Mouse (Mus musculus) spleen, postnatal 4 days (tissue): ENCODE measurements at regions not wholly inside any gene's neighbourhood (a gene's known extent, or its start where the extent isn't known, plus 50 kb on each side); places are given as distances from the start of the nearest gene placed in this dataset.
"Not testable (repeated sequence)": the region's sequence is repeated elsewhere in the genome, so short reads cannot be mapped to it uniquely, and the experiment has no call there.

ENCODE experiments used
- DNase-seq, 2 experiments: peaks; one replicate each; pipeline ENCODE4 v3.0.0; 2022; ENCODE audit warnings: low spot score in 2 of 2

DNA sequence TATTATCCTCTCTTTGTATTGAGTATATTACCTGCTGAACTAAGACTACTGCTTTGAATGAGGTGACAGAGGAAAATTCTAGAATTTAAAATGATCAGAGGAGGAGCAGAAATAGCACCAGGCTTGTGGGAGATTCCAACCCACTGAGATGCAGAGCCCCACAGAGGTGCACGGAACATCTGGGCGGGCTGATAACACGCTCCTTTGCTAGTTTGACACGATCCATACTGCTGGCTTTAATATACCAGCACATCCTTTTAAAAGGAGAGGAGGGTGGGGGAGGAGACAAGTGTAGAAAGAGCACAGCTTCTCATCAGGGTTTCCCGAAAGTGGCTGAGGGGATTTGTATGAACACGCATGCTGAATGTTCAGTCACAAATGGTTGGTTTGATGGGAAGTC is 451.0 kb downstream of the Cbln4 start:
- DNase-seq: no peak

DNA sequence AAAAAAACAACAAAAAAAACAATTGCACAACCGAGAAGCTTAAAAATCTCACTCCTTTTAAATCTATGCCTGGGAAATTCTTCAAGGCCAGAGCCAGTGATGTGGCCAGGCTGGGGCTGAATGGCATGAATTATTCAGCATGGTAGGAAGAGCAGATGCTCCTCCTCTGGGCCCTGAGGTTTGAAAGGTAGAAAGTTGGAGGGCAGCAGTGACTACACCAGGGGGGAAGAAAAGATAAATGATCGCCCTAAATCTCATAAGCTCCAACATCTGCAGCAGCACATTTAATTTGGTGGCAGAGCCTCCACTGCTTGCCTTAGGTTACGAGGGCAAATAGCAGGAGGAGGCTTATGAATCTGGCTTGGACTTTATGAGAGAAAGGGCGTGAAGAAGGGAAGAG is 455.1 kb downstream of the Cbln4 start:
- DNase-seq: no peak

DNA sequence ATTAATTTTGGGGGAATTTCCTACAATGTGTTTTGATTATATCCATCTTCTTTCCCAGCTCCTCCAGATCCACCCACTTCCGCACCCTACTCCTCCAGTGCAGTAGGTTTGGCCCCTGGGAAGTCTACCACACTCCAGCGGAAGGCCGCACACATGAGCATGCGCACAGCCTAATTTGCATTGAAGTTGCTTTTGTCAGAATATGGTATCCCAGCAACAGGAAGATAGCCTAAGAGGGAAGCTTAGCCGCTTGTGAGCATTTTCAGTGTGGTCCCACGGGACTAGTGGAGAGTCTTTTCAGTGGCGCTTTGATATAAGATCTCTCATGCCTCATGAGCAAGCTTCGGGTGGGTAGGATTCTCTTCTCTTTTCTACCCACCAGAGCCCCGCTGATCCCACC is 455.6 kb downstream of the Cbln4 start:
- no peak for DNase-seq

DNA sequence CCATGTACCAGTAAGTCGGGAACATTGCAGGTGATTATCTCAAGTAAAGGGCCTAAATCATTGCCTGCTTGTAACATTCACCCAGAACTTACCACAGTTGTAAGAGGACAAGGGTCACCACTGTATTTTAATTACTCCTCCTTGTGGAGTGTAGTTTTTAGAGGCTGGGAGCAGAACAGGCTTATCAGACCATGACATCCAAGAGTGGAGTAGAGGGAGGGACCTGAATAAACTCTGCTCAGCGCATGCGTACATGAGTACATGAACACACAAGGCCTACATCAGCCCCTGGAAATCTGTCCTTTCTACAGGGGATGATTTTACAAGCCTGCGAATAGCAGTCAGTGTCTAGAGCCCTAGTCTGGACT is 456.4 kb downstream of the Cbln4 start:
- no peak for DNase-seq

DNA sequence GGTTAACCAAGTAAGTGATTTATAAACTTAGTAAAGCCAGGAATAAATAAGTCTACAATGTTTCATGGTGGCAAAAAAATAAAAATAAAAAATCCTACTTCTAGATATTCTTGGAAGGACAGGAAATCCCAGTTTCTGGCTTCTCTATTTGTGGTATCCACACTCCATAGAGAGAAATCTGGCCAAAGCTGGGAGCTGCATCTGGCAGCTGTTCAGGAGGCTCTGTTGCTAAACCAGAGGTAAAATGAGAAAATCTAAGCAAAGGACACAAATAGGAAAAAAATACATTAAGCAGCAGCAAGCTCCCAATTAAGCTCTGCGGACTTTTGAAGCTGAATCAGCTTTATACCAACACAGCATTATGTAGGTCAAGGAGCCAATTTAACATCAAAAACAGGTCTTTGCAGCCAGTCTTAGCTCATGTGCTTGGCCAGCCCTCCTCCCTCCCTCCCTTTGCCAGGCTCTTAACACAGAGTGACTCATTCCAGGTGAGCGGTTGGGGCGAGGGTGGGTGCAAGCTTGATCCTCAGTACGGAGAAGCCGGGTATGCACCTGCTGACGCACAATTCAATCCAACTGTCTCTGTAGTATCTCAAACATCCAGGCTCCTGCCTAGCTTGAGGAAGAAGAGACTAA is 456.9 kb downstream of the Cbln4 start:
- DNase-seq: no peak

DNA sequence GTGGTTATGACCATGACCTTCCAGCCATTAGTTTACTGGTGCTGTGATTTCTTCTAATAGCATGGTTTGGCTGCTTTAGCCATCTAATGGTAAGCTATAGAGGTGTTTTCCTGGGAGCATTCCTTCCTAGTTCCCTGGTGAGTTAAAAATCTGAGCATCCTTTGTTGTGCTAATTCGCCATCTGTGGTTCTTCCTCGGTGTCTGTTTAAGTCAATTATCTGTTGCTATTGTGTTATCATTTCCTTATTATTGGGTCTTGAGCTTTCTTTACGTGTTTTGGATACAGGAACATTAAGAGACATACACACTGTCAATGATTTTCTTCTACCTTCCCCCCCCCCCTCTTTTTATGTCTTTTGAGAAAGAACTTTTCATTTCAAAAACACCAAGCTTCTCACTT is 468.9 kb downstream of the Cbln4 start:
- no peak for DNase-seq

DNA sequence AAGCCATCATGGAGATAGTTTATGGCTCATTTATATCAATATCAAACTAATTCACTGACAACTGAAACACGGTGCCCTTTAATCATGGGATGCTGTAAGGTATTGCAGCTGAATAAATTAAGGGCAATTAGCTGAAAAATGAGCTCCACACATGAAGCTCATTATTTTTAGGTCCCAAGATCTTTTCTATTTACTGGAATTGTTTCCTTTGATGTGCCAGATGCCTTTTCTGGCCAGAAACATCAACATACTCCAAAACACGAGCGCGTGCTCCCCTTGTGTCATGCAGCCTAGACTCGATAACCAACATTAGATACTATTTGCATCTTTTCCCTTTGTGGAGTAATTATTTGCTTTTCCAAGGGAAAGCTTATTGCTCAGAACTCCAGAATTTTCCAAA is 480.6 kb downstream of the Cbln4 start:
- DNase-seq: no peak

DNA sequence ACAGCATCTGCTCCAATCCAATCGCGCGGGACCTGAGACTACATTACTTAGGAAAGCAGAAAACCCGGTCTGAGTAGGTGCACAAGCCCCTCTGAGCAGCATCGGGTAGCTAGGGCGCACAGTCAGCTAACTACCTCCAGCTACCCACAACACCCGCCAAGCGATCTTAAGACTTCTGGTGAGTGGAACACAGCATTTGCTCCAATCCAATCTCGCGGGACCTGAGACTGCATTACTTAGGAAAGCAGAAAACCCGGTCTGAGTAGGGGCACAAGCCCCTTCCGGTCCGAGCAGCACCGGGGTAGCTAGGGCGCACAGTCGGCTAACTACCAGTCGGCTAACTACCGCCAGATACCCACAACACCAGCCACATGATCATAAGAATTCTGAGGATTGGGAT is 500.5 kb downstream of the Cbln4 start:
- DNase-seq: not testable (repeated sequence)

DNA sequence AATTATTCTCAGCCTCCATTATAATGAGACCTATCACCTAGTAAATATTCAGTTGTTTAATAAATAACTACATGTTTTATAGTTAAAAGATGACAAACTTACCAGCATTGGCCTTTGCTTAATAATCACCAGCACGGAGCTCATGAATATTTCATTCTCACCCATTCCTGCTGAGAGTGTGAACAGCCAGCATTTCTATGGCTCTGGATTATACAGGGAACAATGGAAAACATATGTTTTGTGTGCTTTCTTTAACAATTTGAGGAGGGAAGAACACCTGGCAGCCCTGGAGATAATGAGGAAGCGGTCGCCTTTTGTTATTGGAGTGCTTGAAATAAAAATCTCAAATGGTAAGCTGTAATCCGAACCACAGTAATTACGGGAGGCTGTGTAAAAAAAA is 528.4 kb downstream of the Cbln4 start:
- DNase-seq: no peak

DNA sequence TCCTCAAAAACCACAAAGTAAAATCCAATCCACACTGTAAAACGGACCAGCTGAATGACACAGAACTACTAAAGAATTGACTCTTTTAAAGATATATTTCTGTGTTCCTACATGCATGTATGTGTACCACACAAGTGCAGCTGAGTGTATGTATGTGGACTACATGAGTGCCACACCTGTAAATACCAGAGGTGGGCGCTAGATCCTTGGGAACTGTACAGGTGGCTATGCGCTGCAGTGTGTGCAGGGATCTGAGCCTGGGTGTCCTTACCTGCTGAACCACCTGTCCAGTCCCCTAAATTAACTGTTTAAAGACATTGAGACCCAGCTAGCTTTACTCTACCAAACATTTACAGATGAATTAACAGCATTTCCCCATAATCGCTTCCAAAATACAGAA is 546.6 kb downstream of the Cbln4 start:
- no peak for DNase-seq

DNA sequence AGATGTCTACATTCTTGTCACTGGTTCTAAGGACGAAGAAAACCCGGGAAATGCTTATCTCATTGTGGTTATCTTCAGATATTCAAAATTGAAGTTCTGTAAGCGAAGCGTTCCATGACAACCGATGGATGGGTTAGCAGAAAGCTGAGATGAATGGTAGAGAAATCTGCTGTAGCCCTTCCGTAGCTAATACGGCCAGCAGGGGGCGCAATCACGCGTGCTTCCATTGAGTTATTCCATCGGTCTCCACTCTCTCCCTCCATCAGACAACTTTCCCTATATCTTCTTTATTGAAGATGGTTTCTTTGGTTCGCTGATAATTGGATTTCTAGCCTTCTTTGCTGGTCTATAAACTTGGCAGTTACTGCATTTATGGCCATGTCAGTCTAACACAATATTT is 549.5 kb downstream of the Cbln4 start:
- DNase-seq: no peak

DNA sequence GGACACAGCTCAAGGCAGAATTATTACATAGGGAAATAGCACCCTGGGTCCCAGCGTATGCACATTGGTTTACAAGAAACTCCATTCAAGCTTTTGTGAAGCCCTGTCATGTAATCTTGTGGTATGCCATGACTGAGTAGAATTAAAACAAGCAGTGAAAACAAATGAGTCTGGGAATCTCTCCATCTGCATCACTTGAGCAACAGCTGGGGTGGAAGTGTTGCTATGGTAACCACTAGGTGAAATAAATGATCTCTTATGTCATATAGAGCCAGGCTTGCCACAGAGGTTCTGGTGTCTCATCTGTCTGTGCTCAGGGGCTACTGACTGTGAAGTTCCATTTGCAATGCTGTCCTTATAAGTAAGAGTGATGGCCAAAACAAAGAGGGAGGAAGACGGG is 556.0 kb downstream of the Cbln4 start:
- DNase-seq: no peak

DNA sequence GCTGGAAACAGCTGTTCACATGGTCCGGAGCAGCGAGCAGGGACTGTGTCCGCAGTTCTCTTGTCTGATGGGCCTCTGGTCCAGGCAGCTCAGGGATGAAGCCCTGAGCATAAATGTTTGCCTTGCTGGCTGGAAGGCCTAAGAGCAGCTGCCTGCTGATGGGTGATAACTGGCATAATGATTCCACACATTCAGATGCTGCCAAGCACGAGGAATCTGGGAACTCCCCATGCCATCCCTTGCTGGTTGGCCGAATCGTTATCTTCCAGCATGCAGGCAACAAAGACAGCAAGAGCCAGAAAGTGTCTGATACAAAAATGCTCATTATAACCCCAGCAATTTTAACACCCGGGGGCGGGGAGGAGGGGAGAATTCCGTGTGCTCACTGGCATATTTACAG is 590.0 kb downstream of the Cbln4 start:
- no peak for DNase-seq

DNA sequence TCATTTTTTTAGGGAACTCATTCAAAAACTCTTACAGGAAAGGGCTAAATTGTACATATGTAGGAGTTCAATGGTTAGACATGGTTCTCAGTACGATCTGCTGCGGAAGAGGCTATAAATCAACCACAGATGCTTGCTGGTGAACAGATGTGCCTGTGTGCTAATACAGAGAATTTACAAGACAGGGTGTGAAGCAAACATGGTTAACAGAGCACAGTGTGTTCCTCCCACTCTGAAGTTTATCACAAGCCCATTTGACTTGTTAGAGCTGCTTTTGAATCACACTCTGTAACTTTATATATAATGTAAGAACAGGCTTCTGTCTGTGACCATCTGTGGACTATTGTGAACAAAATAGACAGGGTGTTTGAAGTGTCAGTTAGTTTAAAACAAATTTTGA is 637.2 kb downstream of the Cbln4 start:
- no peak for DNase-seq

DNA sequence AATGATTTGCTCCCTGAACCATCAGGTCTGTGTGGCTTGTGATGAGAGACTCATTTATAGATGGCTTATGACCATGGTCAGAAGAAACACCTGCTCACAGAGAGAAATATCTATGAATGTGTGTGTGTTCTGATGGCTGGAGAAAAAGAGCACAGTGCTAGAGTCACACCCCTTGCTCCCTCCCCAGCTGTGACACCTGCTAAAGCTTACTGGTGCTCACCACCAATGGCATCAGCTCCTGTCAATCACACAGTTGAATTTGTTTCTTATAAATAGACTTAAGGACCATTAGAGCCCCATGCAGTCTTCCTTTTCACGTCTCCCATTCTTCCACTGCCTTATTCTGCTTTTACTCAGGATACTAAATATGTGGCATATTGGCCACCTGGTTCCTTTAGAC is 654.3 kb downstream of the Cbln4 start:
- no peak for DNase-seq

DNA sequence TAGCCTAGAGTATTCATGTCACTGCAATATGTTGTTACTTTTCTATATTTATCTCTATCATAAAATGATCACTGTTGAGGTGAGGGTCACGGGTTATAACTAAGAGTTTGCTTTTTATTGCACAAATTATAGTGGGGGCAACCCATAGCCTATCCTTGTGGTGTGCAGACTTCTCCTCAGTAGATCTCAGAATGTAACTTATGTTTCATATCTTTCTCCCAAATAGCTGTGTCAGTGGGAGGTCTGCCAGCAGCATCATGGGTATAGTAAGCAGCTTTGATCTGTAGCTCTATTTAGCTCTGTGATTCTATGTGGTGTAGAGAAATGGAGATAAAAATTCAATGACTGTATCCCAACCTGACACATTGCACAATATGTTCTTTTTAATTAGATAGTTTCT is 641.9 kb downstream of the Dok5 start:
- DNase-seq: no peak

DNA sequence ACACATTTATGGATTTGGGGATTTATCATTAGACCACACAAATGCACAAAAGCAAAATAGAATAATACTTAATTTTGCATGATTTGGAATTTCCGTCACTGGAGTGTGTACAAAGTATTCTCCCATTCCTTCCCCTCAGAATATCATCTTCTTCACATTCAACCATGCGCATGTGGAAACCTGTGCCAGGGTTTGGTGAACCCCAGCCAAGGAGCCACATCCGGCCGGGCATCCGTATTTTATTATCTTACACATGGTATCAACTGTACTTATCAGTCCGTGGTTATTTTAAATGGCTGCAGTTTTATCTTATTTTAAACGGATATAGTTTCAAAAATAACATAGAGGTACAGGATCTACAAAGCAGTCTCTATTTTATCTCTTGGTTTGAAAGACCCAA is 641.4 kb downstream of the Dok5 start:
- DNase-seq: no peak

DNA sequence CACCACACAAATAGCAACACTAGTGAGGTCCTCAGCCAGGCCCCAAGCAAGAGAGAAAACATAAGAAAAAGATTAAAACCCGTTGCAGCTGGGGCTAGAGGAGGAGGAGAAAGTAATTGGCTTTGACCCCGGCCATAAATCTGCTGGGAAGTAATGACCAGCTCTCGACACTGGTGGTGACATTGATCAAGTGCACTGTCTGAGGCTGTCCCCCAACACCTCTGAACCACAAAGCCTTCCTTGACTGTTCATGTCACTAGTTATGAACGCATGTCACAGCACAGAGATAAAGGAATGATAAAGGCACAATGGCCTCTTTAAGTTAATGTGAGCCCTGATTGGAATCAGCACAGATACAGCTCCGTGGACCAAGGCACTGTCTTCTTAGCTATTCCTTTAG is 640.1 kb downstream of the Dok5 start:
- no peak for DNase-seq

DNA sequence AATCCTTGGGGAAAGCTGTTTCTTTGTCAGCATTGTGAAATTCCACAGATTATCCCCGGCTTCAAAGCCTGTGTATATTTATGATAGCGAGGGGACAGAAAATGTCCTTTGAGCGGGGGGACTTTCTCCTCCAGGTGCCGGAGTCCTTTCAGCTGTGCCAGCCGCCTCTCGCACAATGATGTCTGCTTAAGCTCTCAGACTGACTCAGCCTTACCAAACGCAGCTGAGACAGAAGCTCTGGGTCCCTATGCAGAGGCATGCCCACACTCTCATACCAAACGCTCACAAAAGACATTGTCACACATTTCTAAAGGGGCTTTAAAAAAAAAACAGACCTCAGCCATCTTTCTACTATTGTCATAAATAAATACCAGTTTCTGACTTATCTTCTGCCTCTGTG is 633.9 kb downstream of the Dok5 start:
- no peak for DNase-seq

DNA sequence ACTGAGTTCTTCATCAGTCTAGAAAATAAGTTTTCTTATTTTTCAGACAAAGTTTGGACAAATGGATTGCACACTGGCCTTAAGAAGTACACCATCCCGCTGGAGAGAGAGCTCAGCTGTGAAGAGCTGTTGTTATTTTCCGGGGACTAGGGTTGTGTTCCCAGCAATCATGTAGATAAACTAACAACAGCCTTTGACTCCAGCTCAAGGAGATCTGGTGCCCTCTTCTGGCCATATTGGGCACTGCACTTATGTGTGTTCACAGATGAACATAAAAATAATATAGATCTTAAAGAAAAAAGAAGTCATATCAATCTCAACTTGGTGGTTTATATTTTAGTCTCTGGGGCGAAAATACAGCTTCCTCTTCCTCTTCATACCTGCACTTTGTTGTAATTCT is 633.0 kb downstream of the Dok5 start:
- DNase-seq: no peak

DNA sequence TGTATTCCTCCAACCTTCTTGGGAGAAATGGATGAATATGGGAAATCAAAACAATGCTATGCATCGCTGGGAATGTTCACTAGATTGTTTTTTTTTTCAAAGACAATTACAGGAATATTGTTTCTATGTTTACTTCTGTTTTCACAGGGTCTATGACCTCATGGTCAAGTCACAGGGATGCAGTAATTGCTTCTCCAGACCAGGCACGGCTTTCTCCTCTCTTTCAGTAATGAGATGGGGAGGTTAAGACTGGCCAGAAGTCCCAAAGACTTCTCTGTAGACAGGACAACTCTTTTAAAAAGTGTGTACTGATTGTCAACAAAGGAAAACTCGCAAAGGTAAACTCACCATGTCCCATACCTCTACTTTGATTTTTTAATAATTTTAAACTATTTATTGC is 631.8 kb downstream of the Dok5 start:
- DNase-seq: no peak

DNA sequence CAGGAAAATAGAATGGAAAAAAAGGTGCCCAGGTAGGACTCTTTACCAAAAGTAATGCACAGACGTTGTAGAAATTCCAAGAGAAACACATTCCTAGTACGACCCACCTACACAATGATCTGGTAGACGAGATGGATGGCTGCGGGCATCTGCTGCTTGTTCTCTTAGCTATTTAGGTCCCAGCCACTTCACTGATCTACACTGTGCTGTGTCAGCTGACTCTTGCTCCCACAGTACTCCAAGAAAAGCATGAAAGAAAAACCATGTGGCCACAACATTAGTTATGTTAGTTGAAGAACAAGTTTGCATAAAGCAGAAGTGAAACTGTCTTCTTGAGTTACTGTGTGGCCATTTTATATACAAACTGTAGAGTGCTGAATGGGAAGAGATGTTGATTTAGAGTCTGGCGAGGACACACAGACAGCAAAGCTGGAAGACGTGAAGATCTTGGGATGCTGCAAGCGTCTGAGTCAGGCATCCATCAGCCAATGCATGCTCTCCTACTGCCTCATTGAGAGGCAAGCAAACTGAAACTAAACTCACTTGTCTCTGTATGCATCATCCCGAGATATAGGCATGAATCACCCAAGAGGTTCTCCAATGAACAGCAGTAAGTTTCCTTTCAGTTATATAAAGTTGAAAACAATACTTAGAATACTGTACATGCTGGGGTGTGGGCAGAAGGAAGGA is 626.6 kb downstream of the Dok5 start:
- DNase-seq: no peak

DNA sequence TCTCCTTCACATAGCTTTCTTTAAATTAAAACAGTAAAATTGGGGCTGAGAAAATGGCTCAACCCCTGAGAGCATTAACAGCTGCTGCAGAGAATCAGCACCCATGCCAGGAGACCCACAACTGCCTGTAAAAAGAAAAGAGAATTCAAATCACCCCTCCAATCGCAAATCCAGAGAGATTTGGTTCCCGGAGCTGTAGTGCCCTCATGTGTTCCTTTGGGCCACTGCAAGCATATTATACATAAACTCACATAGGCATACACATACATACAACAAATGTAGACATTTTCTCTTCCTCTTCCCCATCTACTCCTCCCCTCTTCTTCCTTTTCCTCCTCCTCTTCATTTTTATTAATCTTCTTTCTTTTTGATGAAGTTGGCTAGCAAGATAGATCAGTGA is 616.5 kb downstream of the Dok5 start:
- DNase-seq: no peak
